Mouse (Mus musculus) embryonic facial prominence, embryonic 15.5 days (tissue): Measurements from ENCODE around the gene Fat2. TPM values are rescaled to one million over a fixed set of nuclear protein-coding genes. Genes with fewer than 3 reads are reported as not detected.

Source experiments
- ATAC-seq: fragments of 200-750 bp; cut with Nextera tagmentation; 2 replicates; pipeline ENCODE4 v1.8.0; 2017; ENCODE audit warnings: low read depth, moderate TSS enrichment; ENCODE audit not compliant: insufficient number of reproducible peaks, low FRiP score, low TSS enrichment
- H3K27ac ChIP-seq: fragments of 300-500 bp; sonication (generic); replicated peaks from 2 replicates; pipeline ENCODE4 v1.5.1; 2015; ENCODE audit warnings: mild to moderate bottlenecking, inconsistent platforms
- H3K27me3 ChIP-seq: fragments of 300-500 bp; sonication (generic); 2 replicates; pipeline ENCODE4 v1.6.1; 2015; ENCODE audit warnings: inconsistent platforms
- H3K36me3 ChIP-seq: fragments of 300-500 bp; sonication (generic); 2 replicates; pipeline ENCODE4 v1.6.1; 2015; ENCODE audit warnings: mild to moderate bottlenecking, inconsistent platforms
- H3K4me1 ChIP-seq: fragments of 300-500 bp; sonication (generic); 2 replicates; pipeline ENCODE4 v1.6.1; 2015; ENCODE audit warnings: inconsistent platforms
- H3K4me2 ChIP-seq: fragments of 300-500 bp; sonication (generic); replicated peaks from 2 replicates; pipeline ENCODE4 v1.6.1; 2015; ENCODE audit warnings: mild to moderate bottlenecking, inconsistent platforms
- H3K4me3 ChIP-seq: fragments of 300-500 bp; sonication (generic); replicated peaks from 2 replicates; pipeline ENCODE4 v1.5.1; 2015; ENCODE audit warnings: mild to moderate bottlenecking, inconsistent platforms
- H3K9ac ChIP-seq: fragments of 300-500 bp; sonication (generic); 2 replicates; pipeline ENCODE4 v1.6.1; 2015; ENCODE audit warnings: inconsistent platforms
- H3K9me3 ChIP-seq: fragments of 300-500 bp; sonication (generic); replicated peaks from 2 replicates; pipeline ENCODE4 v1.6.1; 2016; ENCODE audit warnings: inconsistent platforms
- WGBS: fragments of 180-500 bp; shearing (Covaris S2); methylation state at CpG from one replicate; pipeline ENCODE4 v1.1.7; 2015; 5-methylcytosine and 5-hydroxymethylcytosine counted together
- polyA plus RNA-seq: library from polyadenylated mRNA; unstranded; fragments of >200 nt; fragmentation: Nextera tagmentation; extraction: Ambion mirVana; gene quantifications from 2 replicates; pipeline ENCODE4 v1.2.1, GENCODE M21; 2015

Gene Fat2
- polyA plus RNA-seq, 1 experiment from 2014 or later, result 1.1 TPM

DNA sequence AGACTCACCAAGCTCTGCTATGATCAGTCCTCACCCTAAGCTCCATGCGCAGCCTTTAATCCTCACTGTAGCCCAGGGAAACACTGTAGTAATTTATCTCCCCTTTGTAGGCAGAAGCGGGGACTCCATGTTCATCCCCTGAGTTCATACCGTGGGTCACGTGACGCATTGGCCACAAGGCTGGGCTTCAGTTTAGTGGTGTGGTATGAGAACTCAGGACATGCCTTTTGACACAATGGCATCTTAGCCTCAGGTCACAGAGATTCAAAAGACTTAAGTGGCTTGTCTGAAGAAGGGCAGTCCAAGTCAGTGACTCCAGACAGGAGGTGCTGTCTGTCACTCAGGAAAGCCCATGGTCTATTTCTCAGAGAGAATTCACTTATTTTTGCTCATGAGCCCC, 43.2 kb downstream of the Fat2 start:
- no peaks in the 10 kb centered on the region for H3K36me3 ChIP-seq
- WGBS, result 84% methylated on average over 5 of the region's 5 CpGs
- H3K27me3 ChIP-seq, result no peaks in the 10 kb centered on the region
- no peak overlapping the region for H3K27ac ChIP-seq
- H3K4me1 ChIP-seq, result no peaks in the 10 kb centered on the region
- no peak overlapping the region for H3K4me3 ChIP-seq
- H3K9ac ChIP-seq, result no peak overlapping the region
- no peak overlapping the region for H3K4me2 ChIP-seq
- H3K9me3 ChIP-seq, result no peaks in the 10 kb centered on the region
- ATAC-seq, result no peak

DNA sequence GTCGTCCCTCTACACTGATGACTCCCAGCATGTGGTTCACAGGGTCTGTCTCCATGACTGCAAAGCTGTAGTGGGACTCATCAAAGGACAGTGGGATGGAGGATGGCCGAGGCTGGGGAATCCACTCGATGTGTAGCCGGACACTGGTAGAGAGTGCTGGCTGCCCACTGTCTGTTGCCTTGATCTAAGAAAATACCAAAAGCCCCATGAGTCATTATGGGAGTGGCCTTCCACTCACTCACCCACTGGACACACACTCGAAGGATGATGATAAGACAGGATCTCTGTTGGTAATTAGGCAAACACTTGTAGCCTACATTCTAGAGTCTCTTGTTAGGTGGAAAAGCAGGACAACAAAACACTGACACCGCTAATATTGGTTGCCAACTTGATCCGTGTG, 44.5 kb downstream of the Fat2 start:
- Histone ChIP-seq H3K36me3 (no peaks in the 10 kb centered on the region), H3K27me3 (no peaks in the 10 kb centered on the region), H3K4me3 (no peak overlapping the region), H3K4me2 (no peak overlapping the region), H3K27ac (no peak overlapping the region), H3K9me3 (no peaks in the 10 kb centered on the region), H3K9ac (no peak overlapping the region), H3K4me1 (no peaks in the 10 kb centered on the region)
- WGBS, result 85% methylated on average over 7 of the region's 7 CpGs
- ATAC-seq, result no peak

DNA sequence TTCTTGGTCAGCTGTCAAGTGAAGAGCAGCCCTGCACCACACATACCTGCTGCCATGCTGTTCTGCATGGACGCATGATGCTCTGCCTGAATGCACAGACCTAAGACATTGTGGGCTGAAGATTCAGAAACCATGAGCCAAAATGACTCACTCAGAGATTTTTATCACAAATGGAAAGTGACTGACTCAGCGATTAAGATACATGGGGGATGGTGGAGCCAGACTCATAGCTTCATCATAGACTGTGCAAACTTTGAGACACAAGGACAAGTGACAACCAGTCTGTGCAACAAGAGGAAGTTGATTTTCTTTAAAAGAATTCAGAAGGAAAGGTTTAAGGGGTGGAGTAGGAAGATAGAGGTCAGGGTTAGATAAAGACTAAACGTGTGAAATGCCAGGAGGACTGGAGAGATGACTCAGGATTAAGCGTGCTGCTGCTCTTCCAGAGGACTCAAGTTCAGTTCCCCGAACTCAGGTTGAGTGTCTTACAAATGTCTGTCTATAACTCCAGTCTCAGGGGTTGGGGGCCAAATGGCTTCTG, 46.4 kb downstream of the Fat2 start:
- no peaks in the 10 kb centered on the region for H3K9me3 ChIP-seq
- ATAC-seq, result no peak
- no peak overlapping the region for H3K4me2 ChIP-seq
- no peak overlapping the region for H3K27ac ChIP-seq
- no peak overlapping the region for H3K4me3 ChIP-seq
- no peak overlapping the region for H3K9ac ChIP-seq
- no peaks in the 10 kb centered on the region for H3K27me3 ChIP-seq
- H3K36me3 ChIP-seq, result no peaks in the 10 kb centered on the region
- H3K4me1 ChIP-seq, result no peaks in the 10 kb centered on the region
- 75% methylated on average over 5 of the region's 5 CpGs for WGBS

DNA sequence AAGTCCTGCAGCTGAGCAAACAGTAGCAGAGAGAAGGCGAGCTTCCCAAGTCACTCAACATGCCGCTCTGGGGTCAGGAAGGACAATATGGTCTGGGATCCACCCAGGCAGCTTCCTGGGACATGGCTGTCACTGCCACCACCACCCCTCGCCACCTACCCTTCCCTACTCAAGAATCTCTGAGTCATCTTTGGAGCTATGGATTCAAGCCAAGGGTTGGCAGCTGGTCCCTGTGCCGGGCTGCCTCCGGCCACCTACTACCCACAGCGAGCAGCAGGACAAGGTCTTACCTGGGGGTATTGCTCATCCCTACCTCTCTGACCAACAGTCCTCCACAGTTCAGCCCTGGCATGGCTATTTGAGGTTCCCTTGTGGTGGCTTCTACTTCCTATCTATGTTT, 61.6 kb downstream of the Fat2 start:
- Histone ChIP-seq H3K27me3 (no peaks in the 10 kb centered on the region), H3K27ac (no peak overlapping the region), H3K36me3 (no peaks in the 10 kb centered on the region; the same call in 1 of the 2 replicates), H3K9me3 (no peaks in the 10 kb centered on the region), H3K4me2 (no peak overlapping the region), H3K4me3 (no peak overlapping the region), H3K9ac (no peak overlapping the region), H3K4me1 (no peaks in the 10 kb centered on the region)
- no peak for ATAC-seq
- WGBS, result 81% methylated on average over 6 of the region's 6 CpGs

DNA sequence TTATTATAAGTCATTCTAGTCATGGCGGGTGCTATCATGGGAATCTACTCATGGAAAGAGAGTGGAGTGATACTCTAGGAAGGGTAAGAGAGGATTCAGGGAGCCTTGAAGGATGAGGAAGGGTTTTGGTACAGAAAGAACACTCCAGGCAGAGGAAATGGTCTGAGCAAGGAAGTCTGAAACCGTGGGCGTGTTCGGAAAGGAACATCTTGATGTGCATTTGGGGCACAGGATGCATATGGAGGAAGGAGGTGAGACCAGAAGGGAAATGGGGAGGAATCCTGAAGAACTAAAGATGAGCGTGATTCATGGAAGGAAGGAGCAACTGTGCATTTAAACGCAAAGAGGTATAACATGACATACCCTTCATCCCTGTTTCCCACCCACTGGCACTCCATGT, 67.8 kb downstream of the Fat2 start:
- no peaks in the 10 kb centered on the region for H3K4me1 ChIP-seq
- no peaks in the 10 kb centered on the region for H3K27me3 ChIP-seq
- no peak for ATAC-seq
- no peaks in the 10 kb centered on the region for H3K9me3 ChIP-seq
- H3K27ac ChIP-seq, result no peak overlapping the region
- 87% methylated on average over 6 of the region's 6 CpGs for WGBS
- H3K9ac ChIP-seq, result no peak overlapping the region
- no peak overlapping the region for H3K4me2 ChIP-seq
- H3K4me3 ChIP-seq, result no peak overlapping the region
- no peaks in the 10 kb centered on the region; the same call in 1 of the 2 replicates for H3K36me3 ChIP-seq

DNA sequence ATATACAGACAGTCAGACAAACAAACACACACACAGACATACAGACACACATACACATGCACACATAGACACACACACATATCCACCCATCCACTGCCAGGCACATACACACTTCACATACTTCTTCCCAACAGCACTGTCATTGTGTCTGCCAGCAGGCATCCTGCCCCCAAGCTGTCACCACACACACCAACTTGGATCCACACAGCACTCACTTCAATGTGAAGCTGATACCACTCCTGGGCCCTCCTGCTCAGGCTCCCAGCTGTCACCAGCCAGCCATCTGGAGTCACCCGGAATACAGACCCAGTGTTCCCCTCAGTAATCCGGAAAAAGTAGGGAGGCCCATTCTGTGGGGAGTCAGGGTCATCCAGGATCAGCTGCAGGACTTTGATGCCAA, 70.7 kb downstream of the Fat2 start:
- 59% methylated on average over 2 of the region's 2 CpGs for WGBS
- ATAC-seq, result no peak
- no peaks in the 10 kb centered on the region for H3K9me3 ChIP-seq
- no peaks in the 10 kb centered on the region for H3K4me1 ChIP-seq
- no peaks in the 10 kb centered on the region for H3K36me3 ChIP-seq
- no peak overlapping the region for H3K4me2 ChIP-seq
- no peak overlapping the region for H3K4me3 ChIP-seq
- no peak overlapping the region for H3K9ac ChIP-seq
- H3K27ac ChIP-seq, result no peak overlapping the region
- no peaks in the 10 kb centered on the region for H3K27me3 ChIP-seq

DNA sequence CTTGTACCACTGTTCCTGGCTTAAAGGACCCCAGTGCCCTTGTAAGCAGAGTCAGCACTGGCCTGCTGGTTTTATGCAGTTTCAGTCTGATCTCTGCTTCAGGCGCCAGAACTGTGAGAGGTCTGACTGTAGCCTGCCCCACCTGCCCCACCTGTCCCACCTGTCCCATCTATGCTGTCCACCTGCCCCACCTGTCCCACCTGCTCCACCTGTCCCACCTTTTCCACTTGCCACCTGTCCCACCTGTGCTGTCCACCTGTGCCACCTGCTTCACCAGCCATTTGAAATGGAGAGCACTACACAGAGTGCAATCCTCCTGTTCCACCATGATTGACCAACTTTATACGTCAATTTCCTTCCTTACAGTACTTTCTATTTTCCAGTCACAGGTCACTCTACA, 72.0 kb downstream of the Fat2 start:
- H3K4me1 ChIP-seq, result no peaks in the 10 kb centered on the region
- no peak overlapping the region for H3K4me2 ChIP-seq
- H3K27me3 ChIP-seq, result no peaks in the 10 kb centered on the region
- H3K9me3 ChIP-seq, result no peaks in the 10 kb centered on the region
- no peak overlapping the region for H3K27ac ChIP-seq
- H3K4me3 ChIP-seq, result no peak overlapping the region
- WGBS, result 81% methylated on average over 2 of the region's 2 CpGs
- H3K36me3 ChIP-seq, result no peaks in the 10 kb centered on the region
- ATAC-seq, result no peak
- H3K9ac ChIP-seq, result no peak overlapping the region

DNA sequence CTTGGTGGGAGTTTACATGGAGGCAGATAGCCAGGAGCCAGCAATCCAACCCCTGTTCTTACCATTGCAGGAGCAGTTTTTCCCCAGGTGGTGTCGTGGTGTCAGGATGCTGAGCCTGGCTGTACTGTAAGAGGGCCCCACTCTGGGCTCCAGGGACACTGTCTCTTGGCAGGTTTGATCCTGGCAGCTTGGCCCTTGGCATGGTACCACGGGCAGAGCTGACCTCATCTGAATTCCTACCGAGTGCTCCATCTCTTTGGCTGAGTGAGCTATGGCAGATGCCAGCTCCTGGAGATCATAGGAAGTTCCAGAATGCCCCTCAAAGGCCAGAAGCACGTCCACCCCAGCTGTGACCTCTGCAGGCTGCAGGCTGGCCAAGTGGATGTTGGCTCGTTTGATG, 74.4 kb downstream of the Fat2 start:
- no peak overlapping the region for H3K9ac ChIP-seq
- no peaks in the 10 kb centered on the region for H3K36me3 ChIP-seq
- H3K9me3 ChIP-seq, result no peaks in the 10 kb centered on the region
- no peak for ATAC-seq
- H3K4me3 ChIP-seq, result no peak overlapping the region
- WGBS, result 70% methylated on average over 5 of the region's 5 CpGs
- no peaks in the 10 kb centered on the region for H3K27me3 ChIP-seq
- H3K27ac ChIP-seq, result no peak overlapping the region
- H3K4me1 ChIP-seq, result no peaks in the 10 kb centered on the region
- H3K4me2 ChIP-seq, result no peak overlapping the region

DNA sequence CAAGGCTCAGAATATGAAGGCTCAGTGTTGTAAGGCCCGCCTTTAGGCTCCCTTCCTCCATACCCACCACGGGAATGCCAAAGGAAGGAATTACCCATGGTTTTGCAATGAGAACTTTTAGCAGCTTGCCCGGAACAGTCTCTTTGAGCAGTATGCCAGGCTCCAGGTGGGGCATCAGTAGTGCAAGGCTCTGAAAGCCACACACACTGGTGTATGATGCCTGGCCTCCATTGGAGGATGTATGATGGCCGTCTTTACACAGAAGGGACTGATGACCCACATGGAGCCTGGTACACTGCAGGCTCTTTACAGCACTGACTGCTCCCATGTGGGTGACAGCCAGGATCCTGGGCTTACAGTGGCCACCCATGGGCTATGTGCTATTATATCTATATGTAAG, 75.3 kb downstream of the Fat2 start:
- Histone ChIP-seq H3K36me3 (no peaks in the 10 kb centered on the region), H3K4me2 (no peak overlapping the region), H3K27me3 (no peaks in the 10 kb centered on the region), H3K27ac (no peak overlapping the region), H3K9ac (no peak overlapping the region), H3K4me1 (no peaks in the 10 kb centered on the region), H3K9me3 (no peaks in the 10 kb centered on the region), H3K4me3 (no peak overlapping the region)
- 79% methylated on average over 4 of the region's 4 CpGs for WGBS
- no peak for ATAC-seq

DNA sequence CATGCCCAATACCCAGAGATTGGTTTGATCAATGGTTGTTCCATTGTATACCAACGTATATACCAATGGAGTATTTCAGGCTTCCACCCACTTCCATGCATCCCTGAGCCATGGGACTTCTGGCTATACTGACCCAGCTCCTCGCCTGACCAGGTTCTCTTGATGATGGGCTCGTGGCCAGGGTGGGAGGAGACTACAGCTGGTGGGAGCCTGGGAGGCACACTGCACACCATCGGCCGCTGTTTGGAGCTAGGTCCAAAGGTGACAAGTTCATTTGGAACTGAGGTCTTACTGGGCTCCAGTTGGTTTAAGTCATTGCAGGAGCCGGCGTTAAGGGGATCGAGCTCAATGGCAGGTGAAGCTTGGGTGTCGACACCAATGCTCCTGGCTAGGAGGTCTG, 83.0 kb downstream of the Fat2 start:
- H3K27me3 ChIP-seq, result no peaks in the 10 kb centered on the region
- no peak for ATAC-seq
- H3K9ac ChIP-seq, result no peak overlapping the region
- no peak overlapping the region for H3K4me3 ChIP-seq
- H3K36me3 ChIP-seq, result no peaks in the 10 kb centered on the region
- H3K4me1 ChIP-seq, result no peaks in the 10 kb centered on the region
- 86% methylated on average over 9 of the region's 9 CpGs for WGBS
- no peak overlapping the region for H3K4me2 ChIP-seq
- H3K27ac ChIP-seq, result no peak overlapping the region
- H3K9me3 ChIP-seq, result no peaks in the 10 kb centered on the region

DNA sequence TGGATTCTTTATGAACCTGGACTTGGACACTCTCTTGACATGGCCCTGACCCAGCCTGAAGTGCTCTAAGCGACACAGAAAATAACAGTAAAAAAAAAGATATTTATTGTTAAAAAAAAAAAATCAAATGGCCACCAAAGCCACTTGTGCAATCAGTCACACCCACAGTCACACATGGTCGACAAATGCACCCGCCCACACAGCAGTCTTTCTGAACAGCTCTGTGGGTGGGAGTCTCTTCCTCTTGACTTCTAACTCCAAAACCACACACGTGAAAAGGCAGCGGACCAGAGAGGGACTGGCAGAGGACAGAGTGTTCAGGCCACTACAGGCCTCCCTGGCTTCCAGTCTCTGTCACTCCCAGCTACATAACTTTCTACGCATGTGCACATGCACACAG, 85.8 kb downstream of the Fat2 start:
- Histone ChIP-seq H3K36me3 (no peaks in the 10 kb centered on the region), H3K27me3 (no peaks in the 10 kb centered on the region), H3K4me1 (no peaks in the 10 kb centered on the region), H3K9me3 (no peaks in the 10 kb centered on the region), H3K27ac (no peak overlapping the region), H3K4me2 (no peak overlapping the region), H3K4me3 (no peak overlapping the region), H3K9ac (no peak overlapping the region)
- no peak for ATAC-seq
- 77% methylated on average over 6 of the region's 6 CpGs for WGBS

DNA sequence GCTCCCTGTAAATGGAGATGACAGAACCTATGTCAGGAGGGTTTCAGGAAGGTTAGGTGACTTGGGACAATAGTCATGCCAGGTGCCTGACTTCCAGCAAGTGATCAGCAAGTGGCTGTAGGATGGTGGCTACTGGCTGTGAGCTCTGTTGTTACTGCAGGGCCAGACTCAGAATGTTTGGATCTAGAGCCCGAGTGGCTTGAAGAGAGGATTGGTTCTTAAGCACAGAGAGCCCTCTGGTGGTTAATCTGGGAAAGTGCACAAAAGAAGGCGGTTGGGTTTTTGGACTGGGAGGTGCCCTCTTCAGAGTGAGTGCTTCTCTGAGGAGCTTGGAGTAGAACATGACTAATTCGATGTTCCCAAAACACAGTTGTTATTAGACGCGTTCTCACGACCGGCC, 95.8 kb downstream of the Fat2 start:
- no peak overlapping the region for H3K4me3 ChIP-seq
- H3K27ac ChIP-seq, result no peak overlapping the region
- no peak for ATAC-seq
- H3K4me2 ChIP-seq, result no peak overlapping the region
- 64% methylated on average over 7 of the region's 7 CpGs for WGBS
- no peaks in the 10 kb centered on the region for H3K27me3 ChIP-seq
- no peaks in the 10 kb centered on the region for H3K4me1 ChIP-seq
- H3K36me3 ChIP-seq, result no peaks in the 10 kb centered on the region
- no peaks in the 10 kb centered on the region for H3K9me3 ChIP-seq
- no peak overlapping the region for H3K9ac ChIP-seq
